Mouse (Mus musculus) NIH3T3 (cell line): ENCODE measurements around the gene Chn2.

Experiments used
- DNase-seq: peaks from one replicate; pipeline ENCODE4 v3.0.0-alpha.2; 2012; ENCODE audit warnings: low read depth

Gene Chn2

DNA sequence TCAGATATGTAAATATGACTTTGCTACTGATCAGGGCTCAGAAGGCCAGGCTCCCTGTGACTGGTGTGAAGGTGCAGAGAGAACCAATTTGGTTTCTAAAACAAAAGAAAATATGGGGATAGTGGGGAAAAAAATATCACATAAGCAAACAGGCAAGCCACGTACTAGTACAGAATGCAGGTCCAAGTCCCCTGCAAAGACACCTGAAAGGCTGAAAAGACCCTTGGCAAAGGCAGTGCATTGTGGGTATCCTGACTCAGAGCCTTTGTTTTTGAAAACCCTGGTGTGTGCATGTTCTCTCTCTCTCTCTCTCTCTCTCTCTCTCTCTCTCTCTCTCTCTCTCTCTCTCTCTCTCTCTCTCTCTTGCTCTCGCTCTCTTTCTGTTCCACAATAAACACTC is 80.1 kb downstream of the Chn2 start:
- DNase-seq = no peak

DNA sequence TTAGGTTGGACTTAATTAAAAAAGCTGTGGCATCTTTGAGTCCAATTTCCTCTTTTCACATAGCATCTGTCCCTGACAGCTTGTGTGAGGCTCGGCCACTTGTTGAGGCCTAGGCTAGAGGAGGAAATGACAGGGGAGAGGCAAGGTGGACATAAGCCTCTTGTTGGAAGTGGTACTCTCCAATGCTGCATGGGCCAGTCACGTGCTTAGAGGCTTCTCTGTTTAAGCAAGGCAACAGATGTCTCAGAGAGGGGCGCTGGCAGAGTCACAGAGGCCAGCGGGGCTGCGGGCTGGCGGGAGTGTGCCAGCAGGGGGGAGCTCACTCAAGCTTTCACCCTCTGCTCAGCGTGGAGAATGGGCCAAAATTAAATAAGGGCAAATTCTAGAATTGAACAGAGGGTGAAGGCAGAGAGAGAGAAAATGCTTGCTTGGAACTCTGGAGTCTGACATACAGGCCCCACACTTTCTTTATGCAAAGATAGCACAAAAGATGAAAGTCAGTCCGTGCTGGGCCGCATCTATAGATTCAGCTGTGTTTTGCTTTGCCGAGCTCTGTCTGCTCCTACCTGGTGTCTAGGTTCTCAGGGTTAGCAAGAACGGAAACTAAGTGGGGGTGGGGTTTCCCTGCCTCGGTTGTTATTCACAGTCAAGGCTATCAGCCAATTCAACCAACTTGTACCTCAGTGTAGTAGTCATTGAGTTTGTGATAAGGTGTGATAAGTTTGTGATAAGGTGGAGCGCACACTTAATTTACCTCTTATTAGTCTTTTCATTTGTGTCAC is 80.7 kb downstream of the Chn2 start:
- no peak for DNase-seq

DNA sequence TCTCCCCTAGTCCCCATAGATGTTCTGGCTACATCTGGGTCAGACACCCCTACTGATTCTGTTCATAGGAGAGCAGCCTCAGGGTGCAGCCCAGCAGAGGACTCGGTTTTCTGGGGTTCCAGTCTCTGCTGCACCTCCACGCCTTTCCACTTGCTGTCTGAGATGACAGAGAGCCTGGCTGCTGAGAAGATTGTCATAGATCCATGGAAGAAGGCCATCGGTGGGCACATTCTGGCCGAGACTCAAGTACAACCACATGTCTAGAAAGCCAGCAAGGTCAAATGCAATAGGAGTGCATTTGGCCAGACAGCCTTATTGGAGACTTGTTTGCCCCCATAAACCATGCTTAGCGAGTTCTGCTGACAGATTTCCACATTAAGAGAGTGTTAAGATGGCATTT is 81.5 kb downstream of the Chn2 start:
- DNase-seq = no peak

DNA sequence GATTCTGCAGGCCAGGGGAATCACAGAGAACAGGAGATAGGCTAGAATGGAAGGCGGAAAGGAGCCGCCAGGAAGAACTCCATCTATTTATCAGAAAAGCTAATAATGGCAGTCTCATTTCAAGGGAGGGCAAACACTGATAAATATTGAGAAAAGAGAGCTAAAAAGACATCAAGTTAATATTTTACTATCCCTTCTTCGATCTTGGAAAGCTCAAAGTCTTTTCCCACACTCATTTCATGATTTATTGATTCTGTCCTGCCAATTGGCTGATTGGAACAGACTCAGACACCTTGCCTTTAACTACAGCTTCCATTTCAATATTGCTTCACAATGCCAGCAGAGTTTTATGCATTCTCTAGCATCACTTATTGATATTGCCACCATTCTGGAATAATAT is 85.2 kb downstream of the Chn2 start:
- no peak for DNase-seq

DNA sequence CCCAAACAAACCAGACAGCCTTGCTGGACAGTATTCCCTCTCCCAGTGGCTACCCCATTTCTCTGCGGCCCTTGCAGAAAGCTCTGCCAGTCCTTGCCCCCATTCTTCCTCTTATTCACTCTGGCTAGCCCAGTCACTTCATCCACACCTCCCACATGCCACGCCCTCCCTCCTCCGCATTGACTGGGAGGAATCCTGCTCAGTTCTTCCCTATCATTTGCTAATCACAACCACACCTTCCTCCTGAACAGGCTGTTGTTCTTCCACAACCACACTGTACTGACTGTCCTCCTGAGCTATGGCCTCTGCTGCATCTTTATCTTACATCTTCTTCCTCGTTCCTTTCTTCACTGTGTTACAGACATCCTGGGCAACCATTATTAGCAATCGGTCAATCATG is 86.2 kb downstream of the Chn2 start:
- DNase-seq = no peak

DNA sequence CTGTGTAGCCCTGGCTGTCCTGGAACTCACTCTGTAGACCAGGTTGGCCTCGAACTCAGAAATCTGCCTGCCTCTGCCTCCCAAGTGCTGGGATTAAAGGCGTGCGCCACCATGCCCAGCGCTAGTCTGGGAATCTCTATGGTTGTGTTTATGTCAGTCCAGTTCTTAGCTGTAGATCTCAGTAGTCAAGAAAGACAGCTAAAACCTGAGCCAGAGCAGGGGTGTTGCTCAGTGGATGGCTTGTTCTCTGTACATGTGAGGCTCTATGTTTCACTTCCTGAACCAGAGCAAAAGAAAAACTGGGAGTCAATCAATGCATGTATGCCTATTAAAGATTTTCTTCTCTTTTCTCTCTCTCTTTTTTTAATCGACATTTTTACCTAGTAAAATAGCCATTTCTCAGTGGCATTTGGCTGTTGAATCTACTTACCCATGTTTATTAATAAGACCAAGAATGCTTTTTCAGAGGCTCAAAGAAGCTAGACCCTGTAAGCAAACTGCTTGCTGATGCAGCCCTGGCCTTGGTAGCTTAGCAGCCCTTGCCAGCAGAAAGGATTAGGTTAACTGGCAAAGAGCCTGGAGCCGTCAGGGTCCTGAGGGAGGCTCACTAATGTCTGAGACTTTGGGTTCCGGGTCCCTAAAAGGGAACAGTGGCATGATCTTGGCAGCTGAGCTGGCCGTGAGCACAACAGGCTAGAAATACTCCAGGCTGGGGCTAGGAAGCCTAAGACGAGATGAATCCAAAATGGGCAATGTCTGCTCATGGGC is 87.1 kb downstream of the Chn2 start:
- no peak for DNase-seq

DNA sequence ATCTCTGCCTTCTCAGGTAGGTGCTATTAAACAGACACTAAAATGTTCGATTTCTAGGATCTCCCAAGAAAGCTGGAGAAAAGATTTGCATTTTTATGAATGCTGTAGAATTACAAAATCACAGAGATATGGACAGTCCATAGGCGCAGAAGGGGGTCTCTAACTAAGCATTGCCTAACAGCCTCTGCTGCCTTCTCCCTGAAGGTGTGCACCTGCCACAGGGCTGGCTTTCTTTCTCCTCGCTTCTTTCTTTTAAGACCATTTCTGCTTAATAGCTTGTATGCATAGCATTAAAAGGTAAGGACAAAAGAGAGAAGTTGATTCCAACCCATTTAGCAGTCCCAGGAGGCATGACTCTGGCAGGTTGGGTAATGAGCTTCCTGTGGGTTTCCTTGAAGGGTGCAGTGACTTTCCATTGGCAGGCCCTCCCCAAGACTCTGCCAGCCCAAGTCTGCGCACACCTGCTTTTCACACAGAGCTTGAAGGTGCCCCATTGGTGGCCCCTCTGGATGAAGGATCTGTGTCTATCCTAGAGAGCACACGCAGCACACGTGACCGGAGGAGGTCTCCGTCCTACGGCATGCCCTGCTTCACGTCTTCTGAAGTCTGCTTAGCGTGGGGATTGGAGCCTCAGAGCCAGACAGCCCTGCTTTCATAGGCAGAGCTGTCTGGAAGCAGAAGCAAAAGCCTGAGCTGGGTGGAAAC is 87.8 kb downstream of the Chn2 start:
- no peak for DNase-seq

DNA sequence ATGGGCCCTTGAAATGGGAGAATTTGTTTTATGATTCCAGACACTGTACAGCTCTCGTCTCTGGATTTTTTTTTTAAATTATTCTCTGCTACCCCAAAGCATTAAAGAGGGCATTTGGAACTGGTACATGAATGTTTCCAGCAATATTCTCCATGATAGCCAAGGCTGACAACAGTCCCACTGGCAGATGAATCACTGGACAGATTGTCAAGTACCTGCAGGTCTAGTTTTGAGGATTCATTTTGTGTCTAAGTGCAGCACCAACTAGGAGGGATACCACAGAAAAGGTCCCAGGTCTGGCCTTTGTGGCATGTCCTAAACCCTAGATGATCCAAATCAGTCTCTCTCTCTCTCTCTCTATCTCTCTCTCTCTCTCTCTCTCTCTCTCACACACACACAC is 89.3 kb downstream of the Chn2 start:
- DNase-seq = no peak

DNA sequence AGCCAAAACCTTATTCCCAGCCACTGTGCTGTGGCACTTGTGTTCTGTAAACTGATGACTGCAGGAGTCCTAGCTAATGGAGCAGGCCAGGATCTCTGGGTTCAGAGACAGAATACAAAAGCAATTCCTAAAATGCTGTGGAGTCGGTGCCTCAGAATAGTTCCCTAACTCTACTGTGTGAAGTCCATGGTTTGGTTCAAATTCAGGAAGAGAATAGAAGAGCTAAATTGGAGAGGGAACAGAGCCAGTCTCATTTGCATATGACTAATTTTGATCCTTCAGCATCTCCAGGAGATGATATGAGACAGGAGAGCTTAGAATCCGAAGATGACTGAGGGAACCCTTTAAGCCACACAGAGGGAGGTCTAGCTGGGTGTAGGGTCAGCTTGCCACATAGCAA is 90.2 kb downstream of the Chn2 start:
- no peak for DNase-seq

DNA sequence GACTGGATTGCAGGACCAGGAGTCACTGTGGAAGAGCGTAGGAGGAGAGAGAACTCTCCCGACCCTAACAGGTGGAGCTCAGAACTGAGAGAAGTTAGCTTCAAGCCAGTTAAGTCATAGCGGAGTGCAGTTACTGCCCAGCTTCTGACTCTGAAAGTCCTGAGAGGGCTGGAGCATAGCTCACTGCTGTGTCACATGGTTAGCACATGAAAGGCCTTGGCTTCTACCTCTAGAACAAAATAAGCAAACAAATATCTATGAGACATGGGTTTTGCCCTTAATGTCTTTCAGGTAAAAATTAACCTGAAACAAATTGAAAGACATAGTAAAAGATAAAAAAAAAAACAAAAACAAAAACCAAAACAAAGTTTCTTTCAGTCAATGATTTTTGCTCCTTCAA is 91.5 kb downstream of the Chn2 start:
- no peak for DNase-seq

DNA sequence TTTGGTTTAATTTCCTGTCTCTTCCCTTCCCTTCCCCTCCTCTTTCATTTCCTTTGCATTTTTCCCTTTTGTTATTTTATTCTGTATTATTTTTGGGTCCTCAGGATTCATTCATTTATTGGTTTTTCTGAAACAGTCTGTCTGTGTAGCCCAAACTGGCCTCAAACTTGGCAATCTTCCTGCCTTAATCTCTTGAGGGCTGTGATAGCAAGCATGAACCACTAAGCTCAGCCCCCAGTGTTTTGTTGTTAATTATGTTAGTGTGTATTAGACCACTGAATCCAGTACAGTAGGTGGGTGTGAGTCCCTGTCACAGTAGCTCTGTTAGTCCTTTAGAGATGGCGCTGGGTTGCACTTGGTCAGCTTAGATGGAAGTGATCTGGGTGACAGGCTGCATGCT is 93.2 kb downstream of the Chn2 start:
- no peak for DNase-seq

DNA sequence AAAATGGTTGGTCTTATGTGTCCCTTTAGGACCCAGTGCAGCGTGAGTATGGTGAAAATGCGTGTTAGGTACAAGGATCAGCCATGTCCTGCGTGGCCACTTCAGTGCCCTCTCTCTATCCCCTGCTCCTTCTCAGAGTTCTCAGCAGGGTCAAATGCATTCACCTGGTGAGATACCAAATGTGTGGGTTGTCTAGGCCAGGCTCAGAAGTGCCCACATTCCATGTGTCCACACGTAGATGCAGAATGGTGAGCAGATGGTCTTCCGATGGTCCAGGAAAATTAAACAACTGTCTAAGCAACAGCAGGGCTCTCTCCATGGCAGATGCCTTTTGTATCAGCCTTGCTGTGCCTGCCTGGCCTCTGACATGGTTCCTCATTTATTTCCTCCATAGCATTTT is 93.9 kb downstream of the Chn2 start:
- DNase-seq = no peak

DNA sequence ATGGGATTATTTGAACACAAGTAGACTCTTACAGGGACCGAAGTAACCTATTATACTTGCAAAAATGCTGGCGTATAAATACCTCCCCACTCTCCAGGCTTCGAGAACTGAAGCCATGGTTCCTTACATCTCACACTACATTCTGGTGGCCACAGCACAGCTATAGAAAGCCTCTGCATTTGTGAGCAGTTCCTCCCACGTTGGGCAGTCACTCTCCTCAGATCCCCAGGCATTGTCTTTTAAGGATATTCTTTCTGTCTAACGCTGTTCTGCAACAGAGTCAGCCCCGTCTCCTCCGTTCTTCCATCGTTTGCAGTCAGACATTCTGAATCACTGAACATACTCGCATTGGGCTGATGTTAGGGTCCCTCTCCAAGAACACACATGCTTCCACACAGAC is 98.8 kb downstream of the Chn2 start:
- DNase-seq = no peak

DNA sequence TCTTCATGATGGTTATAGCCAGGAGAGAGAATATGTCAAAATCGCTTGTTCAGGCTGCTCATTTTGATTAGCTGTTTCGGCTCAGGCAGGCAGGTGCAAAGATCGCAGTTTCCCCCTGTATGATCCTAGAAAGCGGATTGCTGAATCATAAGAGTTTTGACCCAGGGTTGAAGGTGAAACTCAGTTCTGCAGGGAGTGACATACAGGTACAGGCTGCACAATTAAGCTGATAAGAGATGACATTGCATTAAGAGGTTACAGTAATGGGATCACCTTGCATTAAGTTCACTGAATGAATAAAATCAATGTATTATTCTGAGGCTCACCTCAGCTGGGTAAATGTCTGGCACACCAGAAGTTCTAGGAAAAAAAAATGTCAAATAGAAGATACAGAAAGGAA is 101.1 kb downstream of the Chn2 start:
- no peak for DNase-seq

DNA sequence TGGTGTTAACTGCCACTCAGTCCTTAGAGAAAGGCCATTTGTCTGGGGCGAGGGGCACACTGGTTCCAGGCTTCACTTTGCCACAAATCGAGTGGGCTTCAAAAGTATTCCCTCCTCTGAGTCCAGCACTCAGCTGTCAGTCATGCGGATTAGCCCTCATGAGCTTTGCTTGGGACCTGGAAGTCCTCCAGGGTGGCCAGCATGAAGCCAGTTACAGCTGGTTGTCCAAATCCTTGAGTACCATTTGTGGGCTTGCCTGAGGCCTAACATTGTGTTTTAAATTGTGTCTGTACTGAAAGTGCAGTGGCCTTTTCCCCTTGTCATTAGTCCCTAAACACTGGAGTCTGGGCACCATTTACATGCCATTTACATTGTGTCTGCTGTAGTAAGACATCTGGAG is 101.8 kb downstream of the Chn2 start:
- no peak for DNase-seq

DNA sequence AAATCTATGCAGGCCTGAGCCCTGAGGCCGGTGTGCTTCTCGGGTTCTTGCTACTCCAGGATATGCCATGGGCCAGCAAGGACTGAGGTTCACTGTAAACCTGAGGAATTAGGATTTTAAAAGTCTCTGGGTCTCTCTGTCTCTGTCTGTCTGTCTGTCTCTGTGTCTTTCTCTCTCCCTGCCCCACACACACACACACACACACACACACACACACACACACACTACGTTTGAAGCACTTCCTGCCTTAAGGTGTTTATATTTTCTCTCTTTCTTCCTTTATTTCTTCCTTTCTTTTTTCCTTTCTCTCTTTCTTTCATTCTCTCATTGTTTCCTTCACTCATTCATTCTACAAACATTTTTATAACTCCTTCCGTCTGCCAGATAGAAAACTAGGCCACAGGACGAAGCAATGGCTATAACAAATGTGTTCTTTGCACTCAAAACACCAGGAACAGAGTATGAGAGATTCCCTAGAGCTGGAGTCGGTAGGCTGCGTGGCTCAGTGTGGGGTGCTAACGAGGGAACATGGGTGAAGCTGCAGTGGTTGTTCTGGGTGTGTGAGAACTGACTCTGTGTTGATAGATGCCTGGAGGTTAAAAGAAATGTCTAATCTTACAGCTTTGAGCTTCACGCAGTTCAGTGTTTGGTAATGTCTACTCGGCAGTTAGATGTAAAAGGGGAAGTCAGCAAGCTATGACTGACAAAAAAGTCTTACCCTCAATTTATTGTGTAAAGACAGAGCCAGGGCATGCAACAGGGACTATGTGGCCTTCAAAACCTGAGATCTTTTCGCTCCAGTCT is 103.7 kb downstream of the Chn2 start:
- no peak for DNase-seq

DNA sequence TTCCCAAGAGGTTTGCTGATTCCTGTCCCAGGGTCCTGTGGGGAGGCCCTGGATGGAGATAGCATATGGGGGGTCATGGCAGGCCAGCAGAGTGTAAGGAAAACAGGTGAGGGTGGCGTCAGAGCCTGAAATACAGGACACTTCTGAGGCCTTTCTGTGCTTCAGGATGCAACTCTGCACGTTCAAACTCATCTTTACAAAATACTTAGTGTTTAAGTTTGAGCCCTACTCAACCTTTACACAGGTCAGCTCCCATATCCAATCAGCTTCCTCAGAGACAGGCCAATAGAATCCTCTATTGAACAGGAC is 104.3 kb downstream of the Chn2 start:
- DNase-seq = no peak

DNA sequence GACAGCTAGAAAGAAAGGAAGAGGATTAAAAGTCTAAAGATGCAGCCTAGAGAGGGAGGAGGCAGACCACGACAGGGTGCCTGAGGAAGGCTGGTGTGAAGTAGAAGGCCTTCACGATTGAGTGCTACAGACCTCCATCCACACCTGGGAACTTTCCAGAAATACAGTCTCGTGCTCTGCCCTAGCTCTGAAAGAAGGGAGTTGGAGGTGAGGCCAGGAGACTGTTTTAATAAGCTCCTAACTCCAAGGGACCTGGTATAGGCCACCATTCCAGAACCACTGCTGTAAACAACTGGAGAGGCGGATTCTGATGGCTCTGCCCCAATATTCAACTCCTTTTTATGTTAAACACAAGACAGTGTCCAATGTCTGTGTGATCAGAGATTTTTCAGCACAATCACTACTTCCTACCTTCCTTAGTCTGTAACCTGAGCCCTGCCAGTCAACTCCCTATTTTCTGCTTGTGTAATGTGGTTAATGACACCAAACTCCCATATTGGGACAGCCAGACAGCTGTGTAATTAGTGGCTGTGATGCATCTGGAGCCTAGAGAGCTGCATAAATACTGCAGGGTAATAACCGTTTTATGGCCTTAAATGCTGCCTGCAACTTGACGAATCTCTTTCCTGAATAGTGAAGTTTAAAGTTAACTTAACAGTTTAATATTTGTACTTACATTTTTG is 109.6 kb downstream of the Chn2 start:
- DNase-seq = no peak

DNA sequence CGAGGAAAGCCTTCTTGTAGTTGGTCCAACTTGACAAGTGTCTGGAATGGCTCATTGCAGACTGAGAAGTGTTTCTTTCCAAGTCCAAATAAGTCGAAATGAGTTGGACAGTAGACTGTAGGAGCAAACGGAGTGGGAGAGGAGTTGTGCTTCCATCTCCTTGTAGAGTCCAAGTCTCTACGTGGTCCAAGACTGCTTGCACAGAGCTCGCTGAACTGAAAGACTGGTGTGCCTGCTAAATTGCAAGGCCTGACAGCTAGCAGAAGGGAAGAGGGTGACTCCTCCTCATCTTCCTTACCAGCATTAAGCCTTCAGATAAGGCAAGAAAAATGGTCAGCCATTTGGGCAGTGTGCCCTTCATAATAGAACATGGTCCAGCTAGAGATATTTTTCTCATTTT is 111.5 kb downstream of the Chn2 start:
- no peak for DNase-seq

DNA sequence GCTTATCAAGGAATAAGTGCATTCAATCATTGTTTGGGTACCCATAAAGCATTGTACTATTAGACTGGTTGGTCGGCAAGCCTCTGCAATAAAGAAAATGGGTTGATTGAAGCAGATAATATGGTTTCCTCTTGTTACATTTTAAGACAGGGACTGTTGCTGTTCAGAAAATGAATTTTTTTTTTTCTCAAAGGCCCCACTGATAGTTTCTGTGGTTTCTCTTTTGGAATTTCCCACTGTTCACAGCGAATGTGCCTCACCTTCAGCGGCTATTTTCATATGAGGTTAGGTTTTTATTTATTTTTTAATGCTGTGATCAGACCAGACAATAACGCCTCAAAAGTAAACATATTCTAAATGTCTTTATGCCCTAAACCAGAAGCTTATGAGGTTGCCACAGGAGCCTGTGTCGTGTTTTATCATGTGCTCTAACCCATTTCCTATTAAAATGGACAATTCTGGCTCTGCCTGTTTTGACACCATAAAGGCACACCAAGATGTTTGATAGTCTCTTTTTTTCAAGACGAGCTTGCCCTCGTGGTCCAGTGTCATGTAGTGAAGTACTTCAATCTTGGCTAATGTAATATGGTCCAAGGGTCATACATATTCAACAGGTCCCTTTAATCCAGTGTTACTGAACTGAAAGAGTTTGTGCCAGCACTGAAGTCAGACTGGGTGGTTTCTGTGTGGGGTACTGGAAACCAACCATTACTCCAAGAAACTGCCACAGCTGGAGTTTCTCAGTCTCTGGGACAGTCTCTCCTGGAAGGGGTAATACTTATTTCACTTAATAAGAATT is 112.3 kb downstream of the Chn2 start:
- DNase-seq = no peak

DNA sequence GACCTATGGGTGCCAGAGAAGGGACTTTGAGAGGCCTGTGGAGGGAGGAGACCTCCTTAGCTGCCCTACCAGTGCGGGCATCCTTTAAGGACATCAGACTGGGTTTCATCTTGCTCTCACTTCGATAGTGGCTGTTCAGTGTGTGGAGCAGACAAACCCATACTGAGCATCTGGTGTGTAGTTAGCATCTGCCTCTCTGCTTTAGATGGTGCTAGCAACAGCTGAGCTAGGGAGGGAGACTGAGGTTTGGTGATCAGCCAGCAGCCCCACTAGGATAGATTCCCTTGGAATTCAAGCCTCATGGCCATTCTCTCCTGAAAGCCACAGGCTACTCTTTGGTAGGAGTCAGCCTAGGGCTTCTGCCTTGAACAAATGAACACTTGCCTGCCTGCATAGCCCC is 117.7 kb downstream of the Chn2 start:
- no peak for DNase-seq
